Comparison of ENCODE assay signal across 16 mouse cellular contexts in the genomic region with DNA sequence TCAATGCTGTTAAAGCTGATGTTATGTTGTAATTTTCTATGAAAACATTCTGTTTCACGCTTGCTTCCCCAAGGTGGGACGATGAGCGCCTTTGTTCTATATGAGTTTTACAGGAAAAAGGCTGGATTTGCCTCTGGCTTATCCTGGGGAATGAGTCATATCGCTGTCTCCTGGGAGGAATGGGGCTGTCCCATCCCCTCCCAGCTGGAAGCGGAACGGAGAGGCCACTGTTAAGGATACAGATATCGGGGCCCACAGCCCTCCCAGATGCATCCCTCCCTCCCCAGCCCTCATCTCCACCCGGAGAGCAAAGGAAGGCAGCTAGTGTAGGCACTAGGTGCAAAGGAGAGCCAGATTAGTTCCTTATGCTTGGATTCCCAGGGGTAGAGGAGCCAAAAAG. TPM values are rescaled to one million over a fixed set of nuclear protein-coding genes. Genes with fewer than 3 reads are reported as not detected.
DNase-seq lines count a peak whose midpoint lies in the region; ATAC-seq lines count a peak whose summit lies in the region.
"Had no signal": no experiment of that assay in that cellular context is flagged by ENCODE, and none has a peak within 500 bp of the region (broad histone marks: within the 10 kb centered on the region; RNA-seq: fewer than 3 reads in every experiment).

No protein-coding gene starts in this region.

- peaks cover 23% of the 10 kb centered on the region for H3K27me3 ChIP-seq in heart, embryonic 10.5 days (ENCODE audit: insufficient read depth, poor library complexity, severe bottlenecking)
- no peaks in the 10 kb centered on the region for H3K27me3 ChIP-seq in forebrain, embryonic 15.5 days
- H3K27me3 ChIP-seq: Patski had no signal

- no peak for ATAC-seq in forebrain, embryonic 15.5 days (replicated peaks)

- no peak overlapping the region for H3K9ac ChIP-seq in forebrain, embryonic 15.5 days (replicated peaks)
- H3K9ac ChIP-seq: hindbrain, embryonic 13.5 days; neural tube, embryonic 15.5 days had no signal

- peak; percentile 60 for DNase-seq in 3134 (ENCODE audit: extremely low read depth, insufficient read length, low spot score)
- peak; percentile 62 for DNase-seq in MN1 (ENCODE audit: low spot score)
- DNase-seq in heart, embryonic 10.5 days (ENCODE audit: low spot score) = no peak
- DNase-seq in heart, postnatal 4 days = peak; percentile 71
- no peak for DNase-seq in left cerebral cortex, adult 8-10 months (ENCODE audit: low spot score in 2 of 2)
- no peak for DNase-seq in spleen, postnatal 36 days (ENCODE audit: low spot score in 2 of 2)
- DNase-seq: cerebellum, adult 8-10 months; kidney, adult 8-10 months had no signal

- no peak overlapping the region for H3K4me2 ChIP-seq in forebrain, embryonic 15.5 days (replicated peaks)
- H3K4me2 ChIP-seq: hindbrain, embryonic 13.5 days; neural tube, embryonic 15.5 days had no signal

- H3K36me3 ChIP-seq in heart, embryonic 10.5 days = no peaks in the 10 kb centered on the region
- no peaks in the 10 kb centered on the region for H3K36me3 ChIP-seq in forebrain, embryonic 15.5 days
- H3K36me3 ChIP-seq: forebrain, embryonic 10.5 days; hindbrain, embryonic 13.5 days; neural tube, embryonic 15.5 days had no signal

- H3K27ac ChIP-seq in heart, embryonic 10.5 days = peak overlapping the region; percentile 67
- no peak overlapping the region for H3K27ac ChIP-seq in forebrain, embryonic 15.5 days (replicated peaks)
- H3K27ac ChIP-seq: forebrain, embryonic 10.5 days; hindbrain, embryonic 13.5 days; neural tube, embryonic 15.5 days had no signal

- H3K4me3 ChIP-seq in heart, embryonic 10.5 days = no peak overlapping the region
- H3K4me3 ChIP-seq in forebrain, embryonic 15.5 days = no peak overlapping the region
- H3K4me3 ChIP-seq: forebrain, embryonic 10.5 days; hindbrain, embryonic 13.5 days; neural tube, embryonic 15.5 days had no signal

- peaks cover 29% of the 10 kb centered on the region for H3K4me1 ChIP-seq in heart, embryonic 10.5 days
- peaks cover 20% of the 10 kb centered on the region for H3K4me1 ChIP-seq in forebrain, embryonic 15.5 days

- no peaks in the 10 kb centered on the region for H3K9me3 ChIP-seq in heart, embryonic 10.5 days
- H3K9me3 ChIP-seq in forebrain, embryonic 15.5 days = no peaks in the 10 kb centered on the region
- H3K9me3 ChIP-seq: forebrain, embryonic 10.5 days; hindbrain, embryonic 13.5 days; neural tube, embryonic 15.5 days had no signal

- 35% methylated on average over 8 of the region's 8 CpGs for WGBS in heart, embryonic 10.5 days
- WGBS in forebrain, embryonic 15.5 days = 70% methylated on average over 8 of the region's 8 CpGs

RNA-seq across cellular contexts. Expression of gene Pgf, which starts 8.2 kb away (rescaled TPM):
- 9.3 and 13.6 TPM in 2 replicates for polyA plus RNA-seq in heart, embryonic 10.5 days (2016; fragmentation: Nextera tagmentation; extraction: Ambion mirVana)
- total RNA-seq in heart, postnatal 4 days (2021) = 1 to 10 TPM; 3.7 to 4.9 TPM
- polyA plus RNA-seq in forebrain, embryonic 15.5 days (2015; fragmentation: Nextera tagmentation; extraction: Ambion mirVana) = 6.2 and 6.3 TPM in 2 replicates
- total RNA-seq in left cerebral cortex, adult 8-10 months (2022) = 1 to 10 TPM; 2.1 to 4.4 (median 3.1) TPM
- total RNA-seq: liver, adult 2 months; megakaryocyte-erythroid progenitor cell, adult 5-6 weeks; monocyte, adult 5-6 weeks had no signal
- polyA plus RNA-seq: liver, adult 2 months had no signal

RNA-seq across cellular contexts. Expression of gene Eif2b2, which starts 33.5 kb away (rescaled TPM):
- polyA plus RNA-seq in heart, embryonic 10.5 days (2016; fragmentation: Nextera tagmentation; extraction: Ambion mirVana) = 71.5 and 91.3 TPM in 2 replicates
- 10 to 100 TPM; 55.0 to 55.9 TPM for total RNA-seq in heart, postnatal 4 days (2021)
- polyA plus RNA-seq in forebrain, embryonic 15.5 days (2015; fragmentation: Nextera tagmentation; extraction: Ambion mirVana) = 81.9 and 84.3 TPM in 2 replicates
- total RNA-seq in left cerebral cortex, adult 8-10 months (2022) = 10 to 100 TPM; 64.0 to 73.3 (median 68.1) TPM

RNA-seq across cellular contexts. Expression of gene Rps6kl1, which starts 34.7 kb away (rescaled TPM):
- polyA plus RNA-seq in heart, embryonic 10.5 days (2016; fragmentation: Nextera tagmentation; extraction: Ambion mirVana) = 1.4 and 1.5 TPM in 2 replicates
- 1 to 10 TPM; 2.3 to 3.0 TPM for total RNA-seq in heart, postnatal 4 days (2021)
- polyA plus RNA-seq in forebrain, embryonic 15.5 days (2015; fragmentation: Nextera tagmentation; extraction: Ambion mirVana) = 19.8 and 22.2 TPM in 2 replicates
- 10 to 100 TPM; 35.0 to 37.6 (median 36.6) TPM for total RNA-seq in left cerebral cortex, adult 8-10 months (2022)
- total RNA-seq: megakaryocyte-erythroid progenitor cell, adult 5-6 weeks had no signal

Comparison
In these comparisons a context has a peak if more than half of its experiments do, and no peak if none do; other contexts are left out.
1. DNase-seq: peak in 3134 (single experiment), MN1 (single experiment) and heart, postnatal 4 days (single experiment); none in heart, embryonic 10.5 days (single experiment), left cerebral cortex, adult 8-10 months (0 of 2) and spleen, postnatal 36 days (0 of 2).
2. RNA of gene Rps6kl1, which starts 34.7 kb away (total RNA-seq): 35.0 to 37.6 TPM in left cerebral cortex, adult 8-10 months; 2.3 to 3.0 TPM in heart, postnatal 4 days; every median in the first group is over 4 times any median in the second.